Mouse (Mus musculus): ENCODE measurements around the gene Mybpc2. TPM values are rescaled to one million over a fixed set of nuclear protein-coding genes. Genes with fewer than 3 reads are reported as not detected.

Mybpc2 gene
- total and polyA plus RNA-seq, 2 experiments from 2014 or later: 0.25 to 0.47 TPM

GRCm38 (mm10) chr7:44482836-44483435 lies 41.5 kb downstream of the Mybpc2 start:
- Histone ChIP-seq H3K4me1 (ENCODE audit: insufficient read depth, low read length) (no peaks in the 10 kb centered on the region), H3K9me3 (ENCODE audit: low read length) (no peaks in the 10 kb centered on the region), H3K4me2 (ENCODE audit: low read depth, low read length) (no peak overlapping the region), H3K9ac (replicated peaks; ENCODE audit: low read length) (no peak overlapping the region), H3K27ac (no peak overlapping the region), H3K36me3 (ENCODE audit: insufficient read depth, low read length) (no peaks in the 10 kb centered on the region), H3K4me3 (ENCODE audit: low read length) (no peak overlapping the region), H3K27me3 (ENCODE audit: insufficient read depth, low read length) (0 out of 2 replicates have a peak, but pooled peaks cover 4% of the 10 kb centered on the region)
- DNase-seq (ENCODE audit: low spot score) (no peak), ATAC-seq (no peak)
- 78% methylated on average over 3 of the region's 3 CpGs for WGBS
- no peak for TF ChIP-seq CTCF (IDR thresholded peaks at IDR 0.05; ENCODE audit: low read depth)

GRCm38 (mm10) chr7:44475046-44475614 lies 49.3 kb downstream of the Mybpc2 start:
- 0 out of 2 replicates have a peak, but pooled peaks have one; percentile 1 for ATAC-seq
- Histone ChIP-seq H3K27me3 (ENCODE audit: insufficient read depth, low read length) (0 out of 2 replicates have a peak, but pooled peaks cover 12% of the 10 kb centered on the region), H3K9me3 (ENCODE audit: low read length) (no peaks in the 10 kb centered on the region), H3K4me2 (ENCODE audit: low read depth, low read length) (no peak overlapping the region), H3K9ac (replicated peaks; ENCODE audit: low read length) (no peak overlapping the region), H3K27ac (peak overlapping the region; percentile 71), H3K4me3 (ENCODE audit: low read length) (no peak overlapping the region), H3K4me1 (ENCODE audit: insufficient read depth, low read length) (no peaks in the 10 kb centered on the region), H3K36me3 (ENCODE audit: insufficient read depth, low read length) (no peaks in the 10 kb centered on the region)
- DNase-seq (ENCODE audit: low spot score): peak; percentile 1
- 23% methylated on average over 5 of the region's 5 CpGs for WGBS
- TF ChIP-seq CTCF (IDR thresholded peaks at IDR 0.05; ENCODE audit: low read depth): no peak

GRCm38 (mm10) chr7:44474419-44474818 lies 50.0 kb downstream of the Mybpc2 start:
- Histone ChIP-seq H3K9me3 (ENCODE audit: low read length) (no peaks in the 10 kb centered on the region), H3K27me3 (ENCODE audit: insufficient read depth, low read length) (0 out of 2 replicates have a peak, but pooled peaks cover 10% of the 10 kb centered on the region), H3K27ac (peak overlapping the region; percentile 71), H3K4me1 (ENCODE audit: insufficient read depth, low read length) (peaks cover 3% of the 10 kb centered on the region; the same call in 1 of the 2 replicates), H3K9ac (replicated peaks; ENCODE audit: low read length) (no peak overlapping the region), H3K36me3 (ENCODE audit: insufficient read depth, low read length) (no peaks in the 10 kb centered on the region), H3K4me2 (ENCODE audit: low read depth, low read length) (no peak overlapping the region), H3K4me3 (ENCODE audit: low read length) (no peak overlapping the region)
- peak; percentile 87 for ATAC-seq
- no peak for TF ChIP-seq CTCF (IDR thresholded peaks at IDR 0.05; ENCODE audit: low read depth)
- peak; percentile 60 for DNase-seq (ENCODE audit: low spot score)
- 21% methylated on average over 2 of the region's 4 CpGs for WGBS

GRCm38 (mm10) chr7:44472961-44473646 lies 51.4 kb downstream of the Mybpc2 start:
- no peak for ATAC-seq
- Histone ChIP-seq H3K27ac (no peak overlapping the region), H3K9me3 (ENCODE audit: low read length) (no peaks in the 10 kb centered on the region), H3K4me2 (ENCODE audit: low read depth, low read length) (no peak overlapping the region), H3K36me3 (ENCODE audit: insufficient read depth, low read length) (no peaks in the 10 kb centered on the region), H3K4me1 (ENCODE audit: insufficient read depth, low read length) (peaks cover 15% of the 10 kb centered on the region), H3K9ac (replicated peaks; ENCODE audit: low read length) (no peak overlapping the region), H3K4me3 (ENCODE audit: low read length) (no peak overlapping the region), H3K27me3 (ENCODE audit: insufficient read depth, low read length) (0 out of 2 replicates have a peak, but pooled peaks cover 8% of the 10 kb centered on the region)
- peak; percentile 1 for DNase-seq (ENCODE audit: low spot score)
- TF ChIP-seq CTCF (IDR thresholded peaks at IDR 0.05; ENCODE audit: low read depth): no peak
- 70% methylated on average over 9 of the region's 9 CpGs for WGBS

GRCm38 (mm10) chr7:44472558-44472885 lies 51.9 kb downstream of the Mybpc2 start:
- Histone ChIP-seq H3K4me1 (ENCODE audit: insufficient read depth, low read length) (peaks cover 15% of the 10 kb centered on the region), H3K9ac (replicated peaks; ENCODE audit: low read length) (no peak overlapping the region), H3K4me2 (ENCODE audit: low read depth, low read length) (no peak overlapping the region), H3K27me3 (ENCODE audit: insufficient read depth, low read length) (0 out of 2 replicates have a peak, but pooled peaks cover 5% of the 10 kb centered on the region), H3K4me3 (ENCODE audit: low read length) (no peak overlapping the region), H3K36me3 (ENCODE audit: insufficient read depth, low read length) (no peaks in the 10 kb centered on the region), H3K27ac (no peak overlapping the region), H3K9me3 (ENCODE audit: low read length) (no peaks in the 10 kb centered on the region)
- DNase-seq (ENCODE audit: low spot score) (peak; percentile 19), ATAC-seq (no peak)
- 21% methylated on average over 1 of the region's 1 CpGs for WGBS
- no peak for TF ChIP-seq CTCF (IDR thresholded peaks at IDR 0.05; ENCODE audit: low read depth)

- H3K4me1 ChIP-seq (ENCODE audit: insufficient read depth, low read length): peaks cover 20% of the 10 kb centered on the region
These were observed 52.4 kb downstream of the Mybpc2 start for GRCm38 (mm10) chr7:44471880-44472557.

More at GRCm38 (mm10) chr7:44471880-44472557, 52.4 kb downstream of the Mybpc2 start:
- Histone ChIP-seq H3K4me2 (ENCODE audit: low read depth, low read length) (no peak overlapping the region), H3K36me3 (ENCODE audit: insufficient read depth, low read length) (no peaks in the 10 kb centered on the region), H3K4me3 (ENCODE audit: low read length) (no peak overlapping the region), H3K9me3 (ENCODE audit: low read length) (no peaks in the 10 kb centered on the region), H3K27me3 (ENCODE audit: insufficient read depth, low read length) (0 out of 2 replicates have a peak, but pooled peaks cover under 1% of the 10 kb centered on the region), H3K9ac (replicated peaks; ENCODE audit: low read length) (no peak overlapping the region), H3K27ac (no peak overlapping the region; the same call in 1 of the 2 replicates)
- 33% methylated on average over 6 of the region's 6 CpGs for WGBS
- DNase-seq (ENCODE audit: low spot score) (peak; percentile 1), ATAC-seq (no peak)
- TF ChIP-seq CTCF (IDR thresholded peaks at IDR 0.05; ENCODE audit: low read depth): no peak

All from hindbrain, postnatal 0 days (tissue).